Comparison of ENCODE assay signal across 8 mouse cellular contexts in the genomic region with DNA sequence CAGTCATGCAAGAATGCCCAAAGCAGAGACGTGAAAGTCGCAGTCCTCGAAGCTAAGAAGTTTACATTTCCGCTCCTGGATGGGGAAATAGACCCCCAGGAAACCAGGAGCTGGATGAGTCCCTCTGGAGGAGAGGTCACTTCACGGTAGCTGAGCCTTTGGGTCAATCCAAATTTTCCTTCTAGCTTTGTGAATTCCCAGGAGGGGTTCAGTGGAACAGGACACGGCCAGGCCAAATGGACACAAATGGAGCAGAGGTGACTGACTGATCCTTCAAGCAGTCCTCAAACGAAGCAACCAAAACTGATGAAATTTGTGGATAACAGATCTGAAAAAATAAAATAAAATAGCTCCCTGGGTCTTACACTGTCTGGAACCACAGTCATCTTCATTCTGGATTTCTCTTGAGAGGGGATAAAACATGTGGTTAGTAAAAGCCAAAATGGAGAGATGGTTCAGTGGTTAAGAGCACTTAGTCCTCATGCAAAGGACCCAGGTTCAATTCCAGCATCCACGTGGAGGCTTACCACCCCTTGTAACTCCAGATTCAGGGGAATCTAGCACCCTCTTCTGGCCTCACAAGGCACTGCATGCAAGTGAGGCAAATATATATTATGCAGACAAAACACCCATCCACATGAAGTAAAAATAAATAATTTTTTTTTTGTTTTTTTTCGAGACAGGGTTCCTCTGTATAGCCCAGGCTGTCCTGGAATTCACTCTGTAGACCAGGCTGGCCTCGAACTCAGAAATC. TPM values are rescaled to one million over a fixed set of nuclear protein-coding genes. Genes with fewer than 3 reads are reported as not detected.
DNase-seq lines count a peak whose midpoint lies in the region; ATAC-seq and TF ChIP-seq lines count a peak whose summit lies in the region.

No protein-coding gene starts in this region.

- peak; percentile 96 for TF ChIP-seq CTCF in E14TG2a.4 (conservative IDR thresholded peaks at IDR 0.05; ENCODE audit: low read length)

- H3K9me3 ChIP-seq in hindbrain, embryonic 11.5 days (ENCODE audit: control insufficient read depth, low read length): no peaks in the 10 kb centered on the region
- no peaks in the 10 kb centered on the region for H3K9me3 ChIP-seq in hindbrain, embryonic 12.5 days (replicated peaks)
- H3K9me3 ChIP-seq in E14TG2a.4 (ENCODE audit: low read length): no peaks in the 10 kb centered on the region
- no peaks in the 10 kb centered on the region for H3K9me3 ChIP-seq in liver, embryonic 13.5 days (replicated peaks)

- 68% methylated on average over 10 of the region's 10 CpGs for WGBS in hindbrain, embryonic 11.5 days
- 61% methylated on average over 10 of the region's 10 CpGs for WGBS in hindbrain, embryonic 12.5 days
- 59% methylated on average over 10 of the region's 10 CpGs for WGBS in liver, embryonic 13.5 days (ENCODE audit: insufficient replicate concordance)

- peak; percentile 50 for DNase-seq in hindbrain, embryonic 11.5 days (ENCODE audit: low spot score)
- peak; percentile 40 for DNase-seq in adrenal gland, postnatal 25 days
- DNase-seq in liver, embryonic 13.5 days: peak; percentile 31
- peak; percentile 22 to 45 for DNase-seq in spleen, postnatal 36 days (ENCODE audit: low spot score in 2 of 2)
- no peak for DNase-seq in frontal cortex, postnatal 36 days (ENCODE audit: low spot score in 2 of 2)
- DNase-seq in urinary bladder, postnatal 25 days (ENCODE audit: low spot score): no peak

- no peaks in the 10 kb centered on the region for H3K27me3 ChIP-seq in hindbrain, embryonic 11.5 days (ENCODE audit: control insufficient read depth, insufficient read depth, low read length)
- H3K27me3 ChIP-seq in hindbrain, embryonic 12.5 days: no peaks in the 10 kb centered on the region
- H3K27me3 ChIP-seq in E14TG2a.4 (ENCODE audit: insufficient read depth, low read length): no peaks in the 10 kb centered on the region
- H3K27me3 ChIP-seq in liver, embryonic 13.5 days: 0 out of 2 replicates have a peak, but pooled peaks cover 5% of the 10 kb centered on the region

- no peaks in the 10 kb centered on the region for H3K4me1 ChIP-seq in hindbrain, embryonic 11.5 days (replicated peaks; ENCODE audit: control insufficient read depth, insufficient read depth, low read length)
- H3K4me1 ChIP-seq in hindbrain, embryonic 12.5 days: no peaks in the 10 kb centered on the region
- H3K4me1 ChIP-seq in E14TG2a.4 (replicated peaks; ENCODE audit: low read depth, low read length): peaks cover 30% of the 10 kb centered on the region
- peaks cover 6% of the 10 kb centered on the region; the same call in 1 of the 2 replicates for H3K4me1 ChIP-seq in liver, embryonic 13.5 days (replicated peaks)

- no peak overlapping the region for H3K4me3 ChIP-seq in hindbrain, embryonic 11.5 days (ENCODE audit: low read depth, low read length)
- H3K4me3 ChIP-seq in hindbrain, embryonic 12.5 days: no peak overlapping the region
- H3K4me3 ChIP-seq in E14TG2a.4 (replicated peaks; ENCODE audit: low read length): no peak overlapping the region
- no peak overlapping the region for H3K4me3 ChIP-seq in liver, embryonic 13.5 days (replicated peaks)

- no peak overlapping the region for H3K9ac ChIP-seq in hindbrain, embryonic 11.5 days (ENCODE audit: low read depth, low read length)
- no peak overlapping the region for H3K9ac ChIP-seq in hindbrain, embryonic 12.5 days
- no peak overlapping the region for H3K9ac ChIP-seq in liver, embryonic 13.5 days

- no peak overlapping the region for H3K4me2 ChIP-seq in hindbrain, embryonic 11.5 days (replicated peaks; ENCODE audit: low read depth, low read length)
- H3K4me2 ChIP-seq in hindbrain, embryonic 12.5 days (replicated peaks): no peak overlapping the region
- no peak overlapping the region for H3K4me2 ChIP-seq in liver, embryonic 13.5 days

- no peak overlapping the region for H3K27ac ChIP-seq in hindbrain, embryonic 11.5 days (ENCODE audit: low read depth, low read length)
- H3K27ac ChIP-seq in hindbrain, embryonic 12.5 days: no peak overlapping the region
- no peak overlapping the region for H3K27ac ChIP-seq in liver, embryonic 13.5 days

- ATAC-seq in hindbrain, embryonic 11.5 days (ENCODE audit: low FRiP score): no peak
- ATAC-seq in hindbrain, embryonic 12.5 days (ENCODE audit: low FRiP score): no peak
- no peak for ATAC-seq in liver, embryonic 13.5 days (ENCODE audit: low read depth)

- H3K36me3 ChIP-seq in hindbrain, embryonic 11.5 days (ENCODE audit: control insufficient read depth, insufficient read depth, low read length): no peaks in the 10 kb centered on the region
- no peaks in the 10 kb centered on the region for H3K36me3 ChIP-seq in hindbrain, embryonic 12.5 days
- no peaks in the 10 kb centered on the region for H3K36me3 ChIP-seq in E14TG2a.4 (ENCODE audit: insufficient read depth, low read length)
- H3K36me3 ChIP-seq in liver, embryonic 13.5 days: no peaks in the 10 kb centered on the region

RNA-seq across cellular contexts. Expression of a gene that starts 11.4 kb away (rescaled TPM):
- 64.5 and 66.4 TPM in 2 replicates for polyA plus RNA-seq in hindbrain, embryonic 11.5 days (2014; fragmentation: Nextera tagmentation; extraction: Ambion mirVana)
- 79.1 and 81.7 TPM in 2 replicates for polyA plus RNA-seq in hindbrain, embryonic 12.5 days (2016; fragmentation: Nextera tagmentation; extraction: Ambion mirVana)
- 17.8 and 22.3 TPM in 2 replicates for total RNA-seq in adrenal gland, postnatal 25 days (2021)
- polyA plus RNA-seq in liver, embryonic 13.5 days (2015; fragmentation: Nextera tagmentation; extraction: Ambion mirVana): 4.7 and 5.6 TPM in 2 replicates

RNA-seq across cellular contexts. Expression of a gene that starts 15.1 kb away (rescaled TPM):
- 51.0 and 52.0 TPM in 2 replicates for polyA plus RNA-seq in hindbrain, embryonic 11.5 days (2014; fragmentation: Nextera tagmentation; extraction: Ambion mirVana)
- polyA plus RNA-seq in hindbrain, embryonic 12.5 days (2016; fragmentation: Nextera tagmentation; extraction: Ambion mirVana): 74.7 and 80.4 TPM in 2 replicates
- total RNA-seq in adrenal gland, postnatal 25 days (2021): 127 and 146 TPM in 2 replicates
- polyA plus RNA-seq in liver, embryonic 13.5 days (2015; fragmentation: Nextera tagmentation; extraction: Ambion mirVana): 12.7 and 17.8 TPM in 2 replicates

RNA-seq across cellular contexts. Expression of a gene that starts 17.8 kb away (rescaled TPM):
- 20.5 and 23.8 TPM in 2 replicates for polyA plus RNA-seq in hindbrain, embryonic 11.5 days (2014; fragmentation: Nextera tagmentation; extraction: Ambion mirVana)
- 22.1 and 25.9 TPM in 2 replicates for polyA plus RNA-seq in hindbrain, embryonic 12.5 days (2016; fragmentation: Nextera tagmentation; extraction: Ambion mirVana)
- 5.2 and 7.0 TPM in 2 replicates for total RNA-seq in adrenal gland, postnatal 25 days (2021)
- polyA plus RNA-seq in liver, embryonic 13.5 days (2015; fragmentation: Nextera tagmentation; extraction: Ambion mirVana): 14.0 and 14.1 TPM in 2 replicates

RNA-seq across cellular contexts. Expression of a gene that starts 27.1 kb away (rescaled TPM):
- polyA plus RNA-seq in hindbrain, embryonic 11.5 days (2014; fragmentation: Nextera tagmentation; extraction: Ambion mirVana): 270 and 295 TPM in 2 replicates
- polyA plus RNA-seq in hindbrain, embryonic 12.5 days (2016; fragmentation: Nextera tagmentation; extraction: Ambion mirVana): 332 and 340 TPM in 2 replicates
- 358 and 378 TPM in 2 replicates for total RNA-seq in adrenal gland, postnatal 25 days (2021)
- polyA plus RNA-seq in liver, embryonic 13.5 days (2015; fragmentation: Nextera tagmentation; extraction: Ambion mirVana): 235 and 296 TPM in 2 replicates

RNA-seq across cellular contexts. Expression of a gene that starts 27.1 kb away (rescaled TPM):
- polyA plus RNA-seq in hindbrain, embryonic 11.5 days (2014; fragmentation: Nextera tagmentation; extraction: Ambion mirVana): 31.0 and 35.0 TPM in 2 replicates
- 43.0 and 44.2 TPM in 2 replicates for polyA plus RNA-seq in hindbrain, embryonic 12.5 days (2016; fragmentation: Nextera tagmentation; extraction: Ambion mirVana)
- 38.9 and 49.8 TPM in 2 replicates for total RNA-seq in adrenal gland, postnatal 25 days (2021)
- polyA plus RNA-seq in liver, embryonic 13.5 days (2015; fragmentation: Nextera tagmentation; extraction: Ambion mirVana): 12.7 TPM in 2 replicates

Comparison
In these comparisons a context has a peak if more than half of its experiments do, and no peak if none do; other contexts are left out.
1. DNase-seq: peak in hindbrain, embryonic 11.5 days (single experiment), adrenal gland, postnatal 25 days (single experiment), liver, embryonic 13.5 days (single experiment) and spleen, postnatal 36 days (2 of 2); none in frontal cortex, postnatal 36 days (0 of 2) and urinary bladder, postnatal 25 days (single experiment).